Mouse (Mus musculus) inflammation-experienced regulatory T-cells, adult 6 months (primary cell): ENCODE results near the gene Lin7b. TPM values are rescaled to one million over a fixed set of nuclear protein-coding genes. Genes with fewer than 3 reads are reported as not detected.
A peak's percentile ranks its signal among the peaks of the same experiment; 100 is the strongest.
"Not testable (repeated sequence)": the region's sequence is repeated elsewhere in the genome, so short reads cannot be mapped to it uniquely, and the experiment has no call there.

Experiments
- ATAC-seq: one replicate; pipeline ENCODE4 v1.8.0; 2017
- polyA plus RNA-seq, 3 experiments: library from polyadenylated mRNA; unstranded; fragments of 100-300 nt; shearing (Covaris generic); gene quantifications; one replicate each; pipeline ENCODE4 v1.2.1; 2017

Lin7b gene
- polyA plus RNA-seq, 3 experiments from 2014 or later, result not detected

- peak; percentile 93 for ATAC-seq
Observed at GRCm38 (mm10) chr7:45395578-45396336, 25.4 kb upstream of the Lin7b start, which contains the start of gene Snrnp70. TSS of gene Snrnp70 (minus strand) at chr7:45395742.

DNA sequence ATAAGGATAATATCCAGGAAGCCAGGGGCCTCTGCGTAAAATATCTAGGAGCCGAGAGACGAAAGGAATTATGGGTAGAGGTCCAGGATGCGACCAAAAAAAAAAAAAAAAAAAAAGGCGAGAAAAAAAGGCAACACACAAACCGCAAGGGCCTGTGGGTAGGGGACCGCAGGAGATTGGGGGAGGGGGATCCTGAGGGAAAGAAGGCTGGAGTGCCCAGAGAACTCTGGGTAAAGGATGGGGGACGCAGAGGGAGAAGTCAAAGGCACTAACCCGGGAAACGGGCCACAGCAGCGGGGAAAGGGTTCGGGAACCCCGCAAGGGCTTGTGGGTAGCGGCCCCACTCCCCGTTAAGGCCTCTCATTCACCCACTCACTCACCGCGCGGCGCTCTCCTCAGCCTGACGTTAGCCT, 24.8 kb upstream of the Lin7b start:
- ATAC-seq, result peak; percentile 60

- no peak for ATAC-seq
Observed at GRCm38 (mm10) chr7:45386077-45386476, 15.7 kb upstream of the Lin7b start.

DNA sequence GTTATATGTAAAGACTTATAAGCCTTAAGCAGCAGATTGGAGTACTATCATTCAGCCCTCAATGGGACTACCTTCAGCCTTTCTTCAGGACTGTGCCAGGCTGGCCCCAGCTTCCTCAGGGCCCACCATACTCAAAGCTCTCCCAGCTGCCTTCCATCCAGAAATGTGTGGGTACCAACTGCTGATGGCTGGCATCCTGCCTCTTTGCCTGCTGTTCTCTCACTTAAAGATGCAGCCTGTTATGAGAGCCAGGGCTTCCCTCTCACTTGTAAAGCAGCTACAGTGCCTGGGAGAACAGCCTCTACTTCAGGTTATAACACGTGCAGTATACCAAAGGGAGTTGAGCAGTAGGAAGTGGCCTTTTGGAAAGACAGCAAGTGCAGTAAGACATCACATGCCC, 5.7 kb upstream of the Lin7b start:
- ATAC-seq, result no peak

- ATAC-seq, result no peak
Observed at GRCm38 (mm10) chr7:45374620-45375019, 4.2 kb upstream of the Lin7b start.

DNA sequence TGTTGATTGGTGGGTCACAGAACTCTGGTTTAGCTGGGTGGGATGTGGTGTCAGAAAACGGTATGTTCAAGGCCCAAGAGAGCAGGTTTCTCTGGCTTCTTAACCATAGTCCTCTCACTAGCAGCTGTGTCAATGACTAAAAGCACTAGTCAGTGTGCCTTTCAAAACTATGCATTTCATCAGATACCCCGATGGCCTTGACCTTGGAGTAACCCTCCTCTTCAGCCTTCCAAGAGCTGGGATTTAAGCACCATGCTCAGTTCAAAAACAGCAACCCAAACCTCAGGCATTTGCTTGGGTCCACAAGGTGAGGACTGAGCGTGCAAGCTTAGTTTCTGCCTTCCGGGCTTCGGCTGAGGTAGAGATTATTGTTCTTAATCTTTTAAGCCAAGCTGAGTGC, 2.0 kb upstream of the Lin7b start:
- ATAC-seq, result no peak

DNA sequence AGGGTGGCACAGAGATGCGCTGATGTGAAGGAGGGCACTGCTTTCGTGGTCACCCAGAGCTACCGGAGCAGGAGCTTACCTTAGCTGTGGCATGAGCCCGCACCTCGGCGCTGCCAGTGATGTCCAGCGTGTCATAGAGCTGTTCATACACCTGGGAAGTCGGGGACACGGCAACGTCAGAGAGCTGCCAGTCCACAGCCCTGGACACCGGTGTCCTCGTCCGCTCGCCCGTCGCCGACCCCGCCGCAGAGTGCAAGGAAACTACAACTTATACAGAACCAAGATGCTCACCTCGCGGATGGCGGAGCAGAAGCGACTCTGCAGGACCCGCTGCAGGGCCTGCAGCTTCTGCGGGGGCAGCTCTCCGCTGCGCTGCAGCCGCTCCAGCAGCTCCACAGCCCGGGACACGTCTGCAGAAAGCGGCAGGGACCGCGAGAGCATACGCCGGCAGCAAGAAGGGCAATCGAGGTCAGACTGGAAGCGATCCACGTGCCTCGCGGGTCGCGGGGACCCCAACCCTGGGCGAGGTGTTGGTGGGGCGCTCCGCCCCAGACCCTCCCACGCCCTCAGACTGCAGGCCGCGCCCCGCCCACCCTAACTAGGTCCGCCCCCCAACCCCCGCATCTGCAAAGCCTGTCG, 428 bp downstream of the Lin7b start:
- no peak for ATAC-seq

DNA sequence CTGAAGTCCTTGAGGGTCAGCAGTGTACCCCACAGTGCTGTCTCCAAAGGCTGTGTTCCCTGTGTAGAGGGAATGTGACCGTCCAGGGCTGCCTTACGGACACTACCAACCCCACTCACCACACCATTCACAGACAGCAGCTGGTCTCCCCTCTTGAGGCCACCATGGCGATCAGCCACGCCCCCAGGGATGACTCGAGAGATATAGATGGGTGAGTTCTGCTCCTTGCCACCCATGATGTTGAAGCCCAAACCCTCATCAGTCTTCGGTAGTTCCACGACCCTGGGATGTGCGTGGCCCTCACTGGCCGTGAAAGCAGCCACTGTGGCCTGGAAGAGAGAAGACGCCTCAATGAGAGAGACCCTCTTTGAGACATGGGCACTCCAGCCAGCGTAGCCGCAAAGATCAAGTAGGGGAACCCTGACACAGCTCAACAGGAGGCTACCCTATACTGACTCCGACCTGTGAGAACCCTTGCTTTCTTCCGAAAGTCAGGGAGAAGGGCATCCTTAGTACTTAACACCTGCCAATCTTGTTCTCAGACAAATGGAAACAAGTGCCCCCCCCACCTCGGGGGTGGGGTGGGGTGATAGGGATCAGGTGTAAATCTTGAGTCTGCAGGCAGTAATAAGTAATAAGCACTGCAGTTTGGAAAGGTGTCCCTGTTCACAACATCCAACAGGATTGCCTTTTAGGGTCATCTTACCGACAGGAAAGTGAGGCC, 1.2 kb downstream of the Lin7b start:
- ATAC-seq, result no peak

- no peak for ATAC-seq
Observed at GRCm38 (mm10) chr7:45368178-45368577, 2.2 kb downstream of the Lin7b start.

GRCm38 (mm10) chr7:45367020-45367880, 3.1 kb downstream of the Lin7b start:
- ATAC-seq, result peak; percentile 84

DNA sequence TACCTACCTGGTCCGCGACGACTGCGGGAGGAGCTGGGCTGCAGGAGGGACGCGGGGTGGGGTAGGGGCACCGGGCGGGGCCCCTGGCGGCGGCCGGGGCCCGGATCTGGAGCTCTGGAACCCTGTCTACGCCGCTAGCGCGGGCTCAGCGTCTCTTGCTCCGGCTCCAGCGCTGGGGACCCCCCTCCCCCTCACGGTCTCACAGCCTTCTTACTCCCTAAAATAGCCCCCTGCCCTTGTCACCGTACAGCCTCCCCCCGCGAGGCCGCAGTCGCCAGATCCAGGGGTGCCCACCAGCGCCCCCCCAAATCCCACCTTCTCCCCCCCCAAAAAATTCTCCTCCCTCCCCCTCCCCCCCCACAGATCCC, 3.7 kb downstream of the Lin7b start, which contains the start of gene Ppfia3:
TSS of gene Ppfia3 (minus strand) at position 368 of the 368 bp plus-strand sequence.
- ATAC-seq, result no peak

GRCm38 (mm10) chr7:45365742-45366651, 4.4 kb downstream of the Lin7b start:
- ATAC-seq, result no peak

GRCm38 (mm10) chr7:45363983-45364382, 6.4 kb downstream of the Lin7b start:
- no peak for ATAC-seq

DNA sequence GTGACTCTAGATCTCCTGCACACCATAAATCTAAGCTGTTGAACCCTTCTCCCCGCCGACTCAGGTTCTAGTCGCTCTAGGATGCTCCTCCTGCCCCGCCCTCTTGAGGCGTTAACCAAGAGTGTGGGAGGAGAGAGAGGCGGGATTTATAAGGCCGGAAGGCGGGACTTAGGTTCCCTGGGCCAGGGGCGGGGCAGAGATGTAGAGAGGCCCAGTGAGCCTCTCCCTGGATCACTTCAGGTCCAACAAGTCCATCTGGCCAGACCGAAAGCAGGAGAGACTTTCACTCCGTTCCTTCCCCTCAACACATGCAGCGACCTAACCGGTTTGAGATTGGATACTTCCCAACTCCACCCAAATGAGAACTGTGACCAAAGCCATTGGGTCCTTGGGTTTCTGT, 7.6 kb downstream of the Lin7b start:
- ATAC-seq, result no peak

DNA sequence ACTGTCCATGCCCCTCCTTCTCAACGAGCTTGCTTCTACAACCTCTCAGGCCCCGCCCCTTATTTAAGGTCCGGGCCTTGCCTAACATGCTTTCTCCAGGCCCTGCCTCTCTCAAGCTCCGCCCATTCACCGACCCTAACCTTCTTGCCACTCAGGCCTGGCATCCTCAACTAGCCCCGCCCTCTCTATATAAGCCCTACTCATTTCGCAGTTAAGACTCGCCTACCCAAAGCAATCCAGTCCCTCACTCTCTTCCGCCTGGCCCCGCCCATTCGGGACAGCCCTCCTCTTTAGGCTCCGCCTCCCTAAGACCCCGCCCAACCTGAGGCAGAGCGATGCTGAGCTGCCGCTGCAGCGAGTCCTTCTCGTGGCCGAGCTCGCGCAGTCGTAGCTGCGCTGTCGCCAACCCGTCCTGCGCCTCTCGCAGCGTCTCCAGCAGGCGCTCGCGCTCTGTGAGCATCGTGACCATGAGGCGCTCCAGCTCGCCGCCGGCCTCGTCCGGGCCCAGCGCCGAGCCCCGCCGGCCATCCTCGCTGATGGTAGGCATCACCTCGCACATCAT, 9.1 kb downstream of the Lin7b start:
- peak; percentile 88 for ATAC-seq

DNA sequence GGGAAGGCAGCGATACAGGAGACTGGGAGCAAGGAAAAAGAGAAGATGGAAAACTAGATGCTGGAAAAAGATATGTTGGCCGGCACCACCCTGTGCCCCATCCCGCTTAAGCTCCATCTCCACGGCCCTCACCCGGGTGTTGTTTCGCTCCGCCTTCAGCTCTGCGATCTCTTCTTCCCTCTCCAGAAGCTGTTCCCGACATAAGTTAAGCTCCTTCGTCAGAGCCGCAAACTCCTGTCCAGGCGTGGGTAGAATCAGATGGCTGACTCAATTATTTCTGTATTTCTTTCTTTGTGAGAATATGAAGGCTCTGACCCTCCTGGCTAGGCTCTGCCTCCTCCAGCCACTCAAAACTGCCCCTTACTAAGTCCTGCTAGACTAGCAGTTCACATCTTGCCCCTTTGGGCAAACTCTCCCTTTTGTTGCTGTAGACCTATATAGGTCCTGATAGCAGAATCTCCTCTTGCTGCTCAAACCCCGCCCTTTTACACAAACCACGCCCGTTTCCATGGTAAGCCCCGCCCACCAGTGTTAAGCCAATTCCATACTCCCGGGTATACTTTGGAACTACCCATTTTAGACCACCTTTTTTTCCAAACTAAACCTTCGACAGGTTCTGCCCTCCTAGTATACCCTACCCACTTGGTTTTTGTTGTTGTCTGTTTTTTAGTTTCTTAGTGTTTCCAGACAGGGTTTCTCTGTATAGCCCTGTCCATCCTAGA, 9.8 kb downstream of the Lin7b start:
- ATAC-seq, result no peak

- not testable (repeated sequence) for ATAC-seq
Observed at GRCm38 (mm10) chr7:45359081-45359480, 11.3 kb downstream of the Lin7b start.

GRCm38 (mm10) chr7:45356087-45356486, 14.3 kb downstream of the Lin7b start:
- no peak for ATAC-seq

- no peak for ATAC-seq
Observed at GRCm38 (mm10) chr7:45355318-45356020, 14.9 kb downstream of the Lin7b start.

DNA sequence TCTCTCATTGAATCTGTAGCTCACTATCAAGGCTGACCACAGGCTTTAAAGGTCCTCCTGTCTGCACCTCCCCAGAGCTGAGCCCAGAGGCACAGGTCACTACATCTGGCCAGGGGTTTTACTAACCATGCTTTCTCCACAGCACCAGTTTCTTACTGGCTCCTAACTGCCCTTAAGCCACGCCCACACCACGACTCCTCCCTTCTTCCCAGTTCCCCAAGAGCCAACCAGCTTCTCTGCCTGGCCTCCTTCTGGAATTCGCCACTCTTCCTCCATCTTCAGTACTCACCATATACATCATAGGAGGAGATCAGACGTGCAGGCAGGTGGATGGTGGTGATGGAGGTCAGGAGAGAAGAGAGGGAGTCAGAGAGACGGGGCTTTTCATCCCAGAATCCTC, 17.3 kb downstream of the Lin7b start:
- ATAC-seq, result no peak
